In the genomic region with DNA sequence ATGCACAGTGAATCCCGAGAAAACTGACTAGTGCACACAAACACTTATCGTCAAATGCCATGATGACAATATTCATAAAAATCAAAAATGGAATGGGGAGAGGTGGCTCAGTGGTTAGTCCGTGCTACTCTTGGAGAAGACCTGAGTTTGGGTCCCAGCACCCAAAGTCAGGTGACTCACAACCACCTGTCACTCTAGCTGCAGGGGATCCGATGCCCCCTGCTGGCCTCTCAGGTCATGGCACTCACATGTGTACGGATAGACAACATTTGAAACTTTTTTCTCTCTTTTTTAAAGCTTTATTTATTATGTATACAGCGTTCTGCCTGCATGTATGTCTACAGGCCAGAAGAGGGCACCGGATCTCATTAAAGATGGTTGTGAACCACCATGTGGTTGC, we compare ENCODE assay signal across 15 mouse cellular contexts. TPM values are rescaled to one million over a fixed set of nuclear protein-coding genes. Genes with fewer than 3 reads are reported as not detected.
A peak's percentile ranks its signal among the peaks of the same experiment; 100 is the strongest.
DNase-seq lines count a peak whose midpoint lies in the region; ATAC-seq and TF ChIP-seq lines count a peak whose summit lies in the region.
"Had no signal": no experiment of that assay in that cellular context is flagged by ENCODE, and none has a peak within 500 bp of the region (broad histone marks: within the 10 kb centered on the region; RNA-seq: fewer than 3 reads in every experiment).

No protein-coding gene starts in this region.

- H3K9me3 ChIP-seq in hindbrain, embryonic 11.5 days (ENCODE audit: control insufficient read depth, low read length): no peaks in the 10 kb centered on the region
- H3K9me3 ChIP-seq in hindbrain, embryonic 13.5 days: no peaks in the 10 kb centered on the region
- H3K9me3 ChIP-seq in lung, embryonic 14.5 days (ENCODE audit: low read depth, low read length): no peaks in the 10 kb centered on the region
- 0 out of 2 replicates have a peak, but pooled peaks cover 3% of the 10 kb centered on the region for H3K9me3 ChIP-seq in E14TG2a.4 (ENCODE audit: low read length)
- H3K9me3 ChIP-seq: embryonic facial prominence, embryonic 13.5 days had no signal

- no peak for ATAC-seq in hindbrain, embryonic 11.5 days (ENCODE audit: low FRiP score)
- no peak for ATAC-seq in hindbrain, embryonic 13.5 days (ENCODE audit: low FRiP score)
- no peak for ATAC-seq in lung, embryonic 14.5 days (ENCODE audit: insufficient read depth)
- ATAC-seq: activated CD4-positive, CD25-positive, alpha-beta regulatory T cell, adult 4 months had no signal

- H3K27me3 ChIP-seq in hindbrain, embryonic 11.5 days (ENCODE audit: control insufficient read depth, insufficient read depth, low read length): peaks cover 12% of the 10 kb centered on the region
- peaks cover 18% of the 10 kb centered on the region for H3K27me3 ChIP-seq in hindbrain, embryonic 13.5 days
- H3K27me3 ChIP-seq in lung, embryonic 14.5 days (ENCODE audit: insufficient read depth, low read length): peaks cover 13% of the 10 kb centered on the region
- H3K27me3 ChIP-seq in E14TG2a.4 (ENCODE audit: insufficient read depth, low read length): peaks cover 12% of the 10 kb centered on the region

- peak; percentile 25 for DNase-seq in hindbrain, embryonic 11.5 days (ENCODE audit: low spot score)
- peak; percentile 39 for DNase-seq in lung, embryonic 14.5 days
- no peak for DNase-seq in lung, postnatal 36 days
- DNase-seq in brain, embryonic 14.5 days (ENCODE audit: low read depth): no peak
- no peak for DNase-seq in adrenal gland, adult (ENCODE audit: inconsistent age in 2 of 2, low spot score in 1 of 2)
- DNase-seq in spleen, postnatal 10 days (ENCODE audit: low spot score in 2 of 2): no peak
- DNase-seq: cerebellum, postnatal 36 days; gastrocnemius, postnatal 36 days; kidney, postnatal 25 days had no signal

- no peak overlapping the region for H3K4me2 ChIP-seq in hindbrain, embryonic 11.5 days (replicated peaks; ENCODE audit: low read depth, low read length)
- H3K4me2 ChIP-seq in hindbrain, embryonic 13.5 days: no peak overlapping the region
- no peak overlapping the region for H3K4me2 ChIP-seq in lung, embryonic 14.5 days
- H3K4me2 ChIP-seq: embryonic facial prominence, embryonic 13.5 days; forebrain, embryonic 12.5 days had no signal

- H3K36me3 ChIP-seq in hindbrain, embryonic 11.5 days (ENCODE audit: control insufficient read depth, insufficient read depth, low read length): peaks cover 22% of the 10 kb centered on the region
- H3K36me3 ChIP-seq in hindbrain, embryonic 13.5 days: peaks cover 57% of the 10 kb centered on the region
- peaks cover 46% of the 10 kb centered on the region for H3K36me3 ChIP-seq in lung, embryonic 14.5 days (ENCODE audit: insufficient read depth)
- H3K36me3 ChIP-seq in E14TG2a.4 (ENCODE audit: insufficient read depth, low read length): peaks cover 34% of the 10 kb centered on the region

- H3K27ac ChIP-seq in hindbrain, embryonic 11.5 days (ENCODE audit: low read depth, low read length): no peak overlapping the region
- H3K27ac ChIP-seq in hindbrain, embryonic 13.5 days: no peak overlapping the region
- H3K27ac ChIP-seq in lung, embryonic 14.5 days (ENCODE audit: low read depth): no peak overlapping the region
- H3K27ac ChIP-seq: embryonic facial prominence, embryonic 13.5 days; forebrain, embryonic 12.5 days had no signal

- peaks cover 4% of the 10 kb centered on the region; the same call in 1 of the 2 replicates for H3K4me1 ChIP-seq in hindbrain, embryonic 11.5 days (replicated peaks; ENCODE audit: control insufficient read depth, insufficient read depth, low read length)
- peaks cover 6% of the 10 kb centered on the region for H3K4me1 ChIP-seq in hindbrain, embryonic 13.5 days (replicated peaks)
- H3K4me1 ChIP-seq in lung, embryonic 14.5 days (ENCODE audit: insufficient read depth): peaks cover 8% of the 10 kb centered on the region; the same call in 1 of the 2 replicates
- H3K4me1 ChIP-seq in E14TG2a.4 (replicated peaks; ENCODE audit: low read depth, low read length): peaks cover 45% of the 10 kb centered on the region

- no peak for TF ChIP-seq POLR2A in brain, embryonic 14.5 days (IDR thresholded peaks at IDR 0.05; ENCODE audit: borderline replicate concordance, extremely low read depth, insufficient read depth, insufficient read length, poor library complexity, severe bottlenecking)

- no peak overlapping the region for H3K9ac ChIP-seq in hindbrain, embryonic 11.5 days (ENCODE audit: low read depth, low read length)
- no peak overlapping the region for H3K9ac ChIP-seq in hindbrain, embryonic 13.5 days
- H3K9ac ChIP-seq in lung, embryonic 14.5 days: no peak overlapping the region
- H3K9ac ChIP-seq: embryonic facial prominence, embryonic 13.5 days; forebrain, embryonic 12.5 days had no signal

- peak; percentile 54 for TF ChIP-seq CTCF in lung, embryonic 14.5 days (IDR thresholded peaks at IDR 0.05; ENCODE audit: low read depth)
- peak; percentile 53 for TF ChIP-seq CTCF in E14TG2a.4 (conservative IDR thresholded peaks at IDR 0.05; ENCODE audit: low read length)
- TF ChIP-seq CTCF in brain, embryonic 14.5 days (IDR thresholded peaks at IDR 0.05; ENCODE audit: borderline replicate concordance, extremely low read depth, insufficient read depth, insufficient read length): peak; percentile 49

- WGBS in hindbrain, embryonic 11.5 days: 89% methylated on average over 7 of the region's 7 CpGs
- 96% methylated on average over 7 of the region's 7 CpGs for WGBS in hindbrain, embryonic 13.5 days
- 81% methylated on average over 7 of the region's 7 CpGs for WGBS in lung, embryonic 14.5 days

- no peak overlapping the region for H3K4me3 ChIP-seq in hindbrain, embryonic 11.5 days (ENCODE audit: low read depth, low read length)
- no peak overlapping the region for H3K4me3 ChIP-seq in hindbrain, embryonic 13.5 days
- H3K4me3 ChIP-seq in lung, embryonic 14.5 days (ENCODE audit: low read depth, low read length): no peak overlapping the region
- H3K4me3 ChIP-seq in E14TG2a.4 (replicated peaks; ENCODE audit: low read length): no peak overlapping the region
- H3K4me3 ChIP-seq: embryonic facial prominence, embryonic 13.5 days; forebrain, embryonic 12.5 days had no signal

RNA-seq across cellular contexts. Expression of a gene that starts 5.0 kb away (rescaled TPM):
- polyA plus RNA-seq in hindbrain, embryonic 11.5 days (2014; fragmentation: Nextera tagmentation; extraction: Ambion mirVana): not detected in 2 replicates
- 0.18 TPM in 1 of 2 replicates, not detected in the other for polyA plus RNA-seq in hindbrain, embryonic 13.5 days (2015; fragmentation: Nextera tagmentation; extraction: Ambion mirVana)
- not detected in 2 replicates for polyA plus RNA-seq in lung, embryonic 14.5 days (2014; fragmentation: Nextera tagmentation; extraction: Ambion mirVana)
- polyA plus RNA-seq in brain, embryonic 14.5 days (2012; rRNA removed): 1.9 and 3.8 TPM in 2 replicates
- polyA plus RNA-seq: activated CD4-positive, CD25-positive, alpha-beta regulatory T cell, adult 4 months; heart, embryonic 16.5 days had no signal

RNA-seq across cellular contexts. Expression of a gene that starts 16.8 kb away (rescaled TPM):
- polyA plus RNA-seq in hindbrain, embryonic 11.5 days (2014; fragmentation: Nextera tagmentation; extraction: Ambion mirVana): 34.1 and 42.9 TPM in 2 replicates
- 34.8 and 36.2 TPM in 2 replicates for polyA plus RNA-seq in hindbrain, embryonic 13.5 days (2015; fragmentation: Nextera tagmentation; extraction: Ambion mirVana)
- 40.0 and 46.6 TPM in 2 replicates for polyA plus RNA-seq in lung, embryonic 14.5 days (2014; fragmentation: Nextera tagmentation; extraction: Ambion mirVana)
- 33.1 and 33.9 TPM in 2 replicates for polyA plus RNA-seq in brain, embryonic 14.5 days (2012; rRNA removed)

RNA-seq across cellular contexts. Expression of a gene that starts 28.6 kb away (rescaled TPM):
- 3.4 and 3.6 TPM in 2 replicates for polyA plus RNA-seq in hindbrain, embryonic 11.5 days (2014; fragmentation: Nextera tagmentation; extraction: Ambion mirVana)
- 9.0 and 9.4 TPM in 2 replicates for polyA plus RNA-seq in hindbrain, embryonic 13.5 days (2015; fragmentation: Nextera tagmentation; extraction: Ambion mirVana)
- 2.1 and 2.3 TPM in 2 replicates for polyA plus RNA-seq in lung, embryonic 14.5 days (2014; fragmentation: Nextera tagmentation; extraction: Ambion mirVana)
- polyA plus RNA-seq in brain, embryonic 14.5 days (2012; rRNA removed): 19.4 and 31.7 TPM in 2 replicates

RNA-seq across cellular contexts. Expression of a gene that starts 30.7 kb away (rescaled TPM):
- polyA plus RNA-seq in hindbrain, embryonic 11.5 days (2014; fragmentation: Nextera tagmentation; extraction: Ambion mirVana): 75.1 and 80.2 TPM in 2 replicates
- polyA plus RNA-seq in hindbrain, embryonic 13.5 days (2015; fragmentation: Nextera tagmentation; extraction: Ambion mirVana): 75.4 and 82.7 TPM in 2 replicates
- 74.6 and 77.9 TPM in 2 replicates for polyA plus RNA-seq in lung, embryonic 14.5 days (2014; fragmentation: Nextera tagmentation; extraction: Ambion mirVana)
- 70.3 and 76.3 TPM in 2 replicates for polyA plus RNA-seq in brain, embryonic 14.5 days (2012; rRNA removed)

RNA-seq across cellular contexts. Expression of a gene that starts 58.7 kb away (rescaled TPM):
- polyA plus RNA-seq in hindbrain, embryonic 11.5 days (2014; fragmentation: Nextera tagmentation; extraction: Ambion mirVana): 0.42 and 0.49 TPM in 2 replicates
- polyA plus RNA-seq in hindbrain, embryonic 13.5 days (2015; fragmentation: Nextera tagmentation; extraction: Ambion mirVana): 0.45 and 0.47 TPM in 2 replicates
- polyA plus RNA-seq in lung, embryonic 14.5 days (2014; fragmentation: Nextera tagmentation; extraction: Ambion mirVana): 0.17 and 0.27 TPM in 2 replicates
- 1.4 and 1.9 TPM in 2 replicates for polyA plus RNA-seq in brain, embryonic 14.5 days (2012; rRNA removed)
- polyA plus RNA-seq: activated CD4-positive, CD25-positive, alpha-beta regulatory T cell, adult 4 months had no signal

Comparison
In these comparisons a context has a peak if more than half of its experiments do, and no peak if none do; other contexts are left out.
1. DNase-seq: peak in hindbrain, embryonic 11.5 days (single experiment) and lung, embryonic 14.5 days (single experiment); none in lung, postnatal 36 days (single experiment), brain, embryonic 14.5 days (single experiment), adrenal gland, adult (0 of 2) and spleen, postnatal 10 days (0 of 2).
2. Peak in every context shown above with its lines, with median percentiles within 50 percentile points of each other: CTCF ChIP-seq.